Mouse (Mus musculus): Measurements from ENCODE around the gene Nucb2. TPM values are rescaled to one million over a fixed set of nuclear protein-coding genes. Genes with fewer than 3 reads are reported as not detected.

Gene Nucb2
- total and polyA plus RNA-seq, 3 experiments, result 12.8 to 25.2 (median 20.0) TPM

DNA sequence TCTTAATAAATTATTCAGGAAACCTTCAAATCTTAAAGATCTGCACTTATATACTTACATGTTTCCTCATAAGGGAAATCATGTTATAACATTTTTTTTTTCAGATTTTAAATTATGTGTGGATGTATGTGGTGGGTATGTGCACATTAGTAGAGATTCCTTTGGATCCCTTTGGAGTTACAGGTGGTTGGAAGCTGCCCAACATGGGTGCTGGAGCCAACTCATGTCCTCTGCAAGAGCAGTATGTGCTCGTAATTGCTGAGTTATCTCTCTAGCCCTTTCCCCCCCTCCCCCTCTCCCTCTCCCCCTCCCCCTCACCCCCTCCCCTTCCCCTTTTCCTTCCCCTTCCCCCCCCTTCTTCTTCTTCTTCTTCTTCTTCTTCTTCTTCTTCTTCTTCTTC is 21.1 kb upstream of the Nucb2 start:
- dilution Hi-C loops (cut with MboI; ENCODE audit: extremely low pct_ligation_motif_present, extremely low pct_unique_long_range_greater_than_20kb, low sequenced_read_pairs), result no loop called here

DNA sequence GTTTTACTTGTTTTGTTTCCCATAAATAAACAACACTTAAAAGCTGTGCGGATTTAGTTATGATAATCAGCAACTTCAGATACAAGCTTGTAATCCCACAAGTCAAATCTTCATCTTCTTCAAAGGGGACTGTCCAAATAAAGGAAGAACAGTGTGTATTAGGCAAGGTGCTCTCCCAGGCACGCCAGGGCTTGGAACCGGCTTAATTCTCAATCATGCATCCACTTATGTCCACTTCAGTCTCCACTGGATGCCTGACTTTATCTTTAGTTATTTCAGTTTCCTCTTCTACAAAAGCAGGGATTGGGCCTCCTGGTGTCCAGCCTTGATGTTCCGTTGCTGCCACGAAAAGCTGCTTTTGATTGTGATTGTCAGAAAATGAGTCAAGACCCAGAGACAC is 20.4 kb upstream of the Nucb2 start:
- Histone ChIP-seq H3K4me2 (ENCODE audit: insufficient read depth, low read depth, poor library complexity, severe bottlenecking) (peak overlapping the region; percentile 4; the same call in 1 of the 2 replicates), H3K27ac (ENCODE audit: insufficient read depth, low read depth) (no peak overlapping the region), H3K4me3 (replicated peaks in 1 of 3; ENCODE audit: low read depth in 2 of 3, low read length in 2 of 3, poor library complexity in 1 of 3) (no peak overlapping the region), H3K36me3 (replicated peaks in 1 of 2; ENCODE audit: control insufficient read depth in 1 of 2, insufficient read depth in 1 of 2, low read length in 1 of 2) (no peaks in the 10 kb centered on the region), H3K4me1 (ENCODE audit: control insufficient read depth in 1 of 2, insufficient read depth in 2 of 2) (peaks cover 3 to 8% of the 10 kb centered on the region in 2 experiments), H3K79me2 (replicated peaks; ENCODE audit: control insufficient read depth, extremely low read depth, insufficient read depth, poor library complexity, severe bottlenecking) (no peaks in the 10 kb centered on the region), H3K9ac (ENCODE audit: insufficient read depth, low read depth) (no peak overlapping the region), H3K9me3 (replicated peaks; ENCODE audit: low read length) (peaks cover 4% of the 10 kb centered on the region), H3K27me3 (replicated peaks) (peaks cover 5% of the 10 kb centered on the region)
- dilution Hi-C loops (cut with MboI; ENCODE audit: extremely low pct_ligation_motif_present, extremely low pct_unique_long_range_greater_than_20kb, low sequenced_read_pairs) (no loop called here), in situ Hi-C loops (cut with MboI; ENCODE audit: low pct_ligation_motif_present, low pct_unique_long_range_greater_than_20kb, low sequenced_read_pairs) (no loop called here)
- TF ChIP-seq IRF4 (IDR thresholded peaks at IDR 0.05; ENCODE audit: low read depth, low read length), result no peak
- no peak for TF ChIP-seq TBP (conservative IDR thresholded peaks at IDR 0.05; ENCODE audit: low read depth, low read length)
- TF ChIP-seq ZKSCAN1 (IDR thresholded peaks at IDR 0.05; ENCODE audit: borderline replicate concordance, low read depth, low read length), result no peak
- no peak for TF ChIP-seq ETS1 (conservative IDR thresholded peaks at IDR 0.05; ENCODE audit: low read depth, low read length)
- TF ChIP-seq JUND (conservative IDR thresholded peaks at IDR 0.05; ENCODE audit: low read depth, low read length), result no peak
- no peak for TF ChIP-seq USF1 (IDR thresholded peaks at IDR 0.05; ENCODE audit: low read depth, low read length)
- TF ChIP-seq SMC3 (IDR thresholded peaks at IDR 0.05; ENCODE audit: low read depth, low read length), result no peak
- no peak for TF ChIP-seq POLR2AphosphoS2 (IDR thresholded peaks at IDR 0.05; ENCODE audit: low read depth, low read length)
- no peak for TF ChIP-seq RAD21 (IDR thresholded peaks at IDR 0.05; ENCODE audit: low read depth, low read length)
- TF ChIP-seq UBTF (IDR thresholded peaks at IDR 0.05; ENCODE audit: low read depth, low read length), result no peak
- no peak for TF ChIP-seq RCOR1 (conservative IDR thresholded peaks at IDR 0.05; ENCODE audit: low read depth, low read length)
- TF ChIP-seq MAX (IDR thresholded peaks at IDR 0.05; ENCODE audit: low read length), result no peak
- TF ChIP-seq NELFE (IDR thresholded peaks at IDR 0.05; ENCODE audit: low read depth, low read length), result no peak
- no peak for TF ChIP-seq POLR2A (IDR thresholded peaks at IDR 0.05; ENCODE audit: low read depth, low read length)
- no peak for TF ChIP-seq TCF12 (IDR thresholded peaks at IDR 0.05; ENCODE audit: low read depth, low read length)
- TF ChIP-seq EP300 (IDR thresholded peaks at IDR 0.05; ENCODE audit: low read length), result no peak
- no peak for TF ChIP-seq MEF2A (IDR thresholded peaks at IDR 0.05; ENCODE audit: borderline replicate concordance, low read depth, low read length)
- no peak for TF ChIP-seq GABPA (IDR thresholded peaks at IDR 0.05; ENCODE audit: insufficient replicate concordance, low read depth, low read length)
- TF ChIP-seq JUN (IDR thresholded peaks at IDR 0.05; ENCODE audit: insufficient read depth, low read depth, low read length), result no peak
- no peak for DNase-seq (ENCODE audit: extremely low read depth)

More for the DNA sequence above, 21.1 kb upstream of the Nucb2 start:
- Histone ChIP-seq H3K4me2 (ENCODE audit: insufficient read depth, low read depth, poor library complexity, severe bottlenecking) (no peak overlapping the region), H3K4me1 (ENCODE audit: control insufficient read depth in 1 of 2, insufficient read depth in 2 of 2) (peaks cover 3 to 8% of the 10 kb centered on the region in 2 experiments), H3K4me3 (replicated peaks in 1 of 3; ENCODE audit: low read depth in 2 of 3, low read length in 2 of 3, poor library complexity in 1 of 3) (no peak overlapping the region), H3K9me3 (replicated peaks; ENCODE audit: low read length) (peaks cover 1% of the 10 kb centered on the region), H3K9ac (ENCODE audit: insufficient read depth, low read depth) (no peak overlapping the region), H3K27me3 (replicated peaks) (peaks cover 5% of the 10 kb centered on the region), H3K36me3 (replicated peaks in 1 of 2; ENCODE audit: control insufficient read depth in 1 of 2, insufficient read depth in 1 of 2, low read length in 1 of 2) (no peaks in the 10 kb centered on the region), H3K79me2 (replicated peaks; ENCODE audit: control insufficient read depth, extremely low read depth, insufficient read depth, poor library complexity, severe bottlenecking) (no peaks in the 10 kb centered on the region), H3K27ac (ENCODE audit: insufficient read depth, low read depth) (no peak overlapping the region)
- in situ Hi-C loops (cut with MboI; ENCODE audit: low pct_ligation_motif_present, low pct_unique_long_range_greater_than_20kb, low sequenced_read_pairs), result no loop called here
- no peak for TF ChIP-seq NELFE (IDR thresholded peaks at IDR 0.05; ENCODE audit: low read depth, low read length)
- no peak for TF ChIP-seq ZC3H11A (IDR thresholded peaks at IDR 0.05; ENCODE audit: low read depth, low read length)
- no peak for TF ChIP-seq CTCF (conservative IDR thresholded peaks at IDR 0.05 in 1 of 2, IDR thresholded peaks at IDR 0.05 in 1 of 2; ENCODE audit: low read depth in 2 of 2, low read length in 2 of 2)
- no peak for TF ChIP-seq GABPA (IDR thresholded peaks at IDR 0.05; ENCODE audit: insufficient replicate concordance, low read depth, low read length)
- TF ChIP-seq SIN3A (IDR thresholded peaks at IDR 0.05; ENCODE audit: low read length), result no peak
- no peak for TF ChIP-seq MYC (IDR thresholded peaks at IDR 0.05; ENCODE audit: low read depth, low read length)
- TF ChIP-seq ZNF384 (IDR thresholded peaks at IDR 0.05; ENCODE audit: low read depth, low read length), result no peak
- TF ChIP-seq JUN (IDR thresholded peaks at IDR 0.05; ENCODE audit: insufficient read depth, low read depth, low read length), result no peak
- TF ChIP-seq UBTF (IDR thresholded peaks at IDR 0.05; ENCODE audit: low read depth, low read length), result no peak
- no peak for DNase-seq (ENCODE audit: extremely low read depth)

Measured in CH12.LX (cell line).